Mouse (Mus musculus) stomach, postnatal 0 days (tissue): ENCODE measurements around the gene Stx1a.

Source experiments
- CTCF ChIP-seq: IDR thresholded peaks from 2 replicates; pipeline ENCODE4 v1.5.1; 2016; ENCODE audit warnings: antibody characterized with exemption, low read depth, mild to moderate bottlenecking, moderate library complexity
- EP300 ChIP-seq: optimal IDR thresholded peaks from 2 replicates; pipeline ENCODE3; 2016; ENCODE audit warnings: antibody characterized with exemption

- TF ChIP-seq CTCF = no peak
- TF ChIP-seq EP300 = no peak
These were observed 12.5 kb downstream of the Stx1a start for GRCm38 (mm10) chr5:135035608-135036359.
